Mouse (Mus musculus) small intestine, adult 2 months (tissue): ENCODE measurements at regions not wholly inside any gene's neighbourhood (a gene's known extent, or its start where the extent isn't known, plus 50 kb on each side); places are given as distances from the start of the nearest gene placed in this dataset.

ENCODE experiments used
- H3K27ac ChIP-seq: fragments of 200-500 bp; 2 replicates; pipeline ENCODE4 v1.5.1; 2012; ENCODE audit warnings: low read depth, low read length, control low read depth, inconsistent platforms; ENCODE audit not compliant: insufficient read depth
- H3K27me3 ChIP-seq: fragments of 200-500 bp; 2 replicates; pipeline ENCODE4 v1.6.1; 2012; ENCODE audit warnings: mild to moderate bottlenecking, moderate library complexity, low read length, inconsistent platforms; ENCODE audit not compliant: control insufficient read depth, insufficient read depth
- H3K36me3 ChIP-seq: fragments of 200-500 bp; 2 replicates; pipeline ENCODE4 v1.6.1; 2012; ENCODE audit warnings: mild to moderate bottlenecking, low read length, control low read depth, inconsistent platforms; ENCODE audit not compliant: control insufficient read depth, insufficient read depth
- H3K4me1 ChIP-seq: fragments of 200-500 bp; 2 replicates; pipeline ENCODE4 v1.6.1; 2012; ENCODE audit warnings: low read length, inconsistent platforms, mixed read lengths; ENCODE audit not compliant: control insufficient read depth, insufficient read depth, insufficient read length
- H3K4me3 ChIP-seq: fragments of 200-500 bp; 2 replicates; pipeline ENCODE4 v1.5.1; 2012; ENCODE audit warnings: low read depth, mild to moderate bottlenecking, control low read depth, inconsistent platforms, low read length, moderate library complexity
- CTCF ChIP-seq: fragments of 200-500 bp; IDR thresholded peaks from 2 replicates; pipeline ENCODE4 v1.5.1; 2012; ENCODE audit warnings: low read depth, mild to moderate bottlenecking, control low read depth, inconsistent platforms, low read length, moderate library complexity, mixed read lengths; ENCODE audit not compliant: insufficient replicate concordance, insufficient read length; ENCODE audit errors: extremely low read depth
- POLR2A ChIP-seq: fragments of 200-500 bp; IDR thresholded peaks from 2 replicates; pipeline ENCODE4 v1.6.1; 2012; ENCODE audit warnings: low read depth, mild to moderate bottlenecking, control low read depth, inconsistent platforms, low read length, moderate library complexity
- WGBS: fragments of 180-500 bp; shearing (Covaris S2); methylation state at CpG from one replicate; pipeline ENCODE4 v1.1.7; 2018; 5-methylcytosine and 5-hydroxymethylcytosine counted together

DNA sequence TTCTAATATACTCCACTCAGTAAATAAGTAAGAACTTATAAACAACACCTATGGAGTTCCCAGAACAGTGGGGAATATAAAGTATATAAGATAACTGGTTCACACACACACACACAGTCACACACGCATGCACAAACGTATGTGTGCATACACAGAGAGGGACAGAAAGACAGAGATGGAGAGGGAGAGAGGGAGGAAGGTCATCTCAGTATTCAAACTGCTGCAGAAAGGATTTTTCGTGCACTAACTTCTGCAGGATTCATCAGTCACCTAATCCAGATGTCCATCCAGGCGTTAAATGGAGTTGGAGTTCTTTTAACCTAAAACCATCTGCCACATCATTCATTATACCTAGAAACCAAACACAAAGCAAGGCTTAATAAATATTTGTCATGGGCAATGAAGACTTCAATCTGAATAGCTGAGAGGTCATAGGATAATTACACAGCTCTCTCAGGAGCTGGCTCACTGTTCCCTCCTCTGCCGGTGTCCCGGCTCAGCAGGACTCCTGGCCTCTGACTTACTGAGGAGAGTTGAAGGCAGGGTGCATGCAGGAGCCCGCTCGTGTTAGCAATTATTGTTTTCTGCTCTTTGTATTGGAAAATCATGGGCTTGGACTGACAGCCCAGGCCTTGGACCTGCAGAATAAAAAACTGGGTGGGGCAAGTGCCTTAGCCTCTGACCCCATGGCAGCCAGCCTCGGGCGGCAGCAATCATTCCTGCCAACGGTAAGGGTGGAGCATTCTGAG lies 114.0 kb downstream of the Srek1 start:
- 42% methylated on average over 11 of the region's 11 CpGs for WGBS
- TF ChIP-seq CTCF (no peak), POLR2A (no peak)
- Histone ChIP-seq H3K27ac (no peak overlapping the region), H3K27me3 (no peaks in the 10 kb centered on the region), H3K4me1 (0 out of 2 replicates have a peak, but pooled peaks cover 2% of the 10 kb centered on the region), H3K36me3 (no peaks in the 10 kb centered on the region), H3K4me3 (no peak overlapping the region)

- Histone ChIP-seq H3K4me1 (0 out of 2 replicates have a peak, but pooled peaks cover 2% of the 10 kb centered on the region), H3K27ac (no peak overlapping the region), H3K36me3 (no peaks in the 10 kb centered on the region), H3K4me3 (no peak overlapping the region), H3K27me3 (no peaks in the 10 kb centered on the region)
- 89% methylated on average over 2 of the region's 2 CpGs for WGBS
- no peak for TF ChIP-seq POLR2A
Observed at GRCm38 (mm10) chr13:103655966-103656365, 118.4 kb downstream of the Srek1 start.

GRCm38 (mm10) chr13:103653216-103653615 lies 121.2 kb downstream of the Srek1 start:
- WGBS = 80% methylated on average over 4 of the region's 4 CpGs
- Histone ChIP-seq H3K27ac (no peak overlapping the region), H3K36me3 (no peaks in the 10 kb centered on the region), H3K4me3 (no peak overlapping the region), H3K27me3 (no peaks in the 10 kb centered on the region), H3K4me1 (no peaks in the 10 kb centered on the region)
- TF ChIP-seq CTCF (no peak), POLR2A (no peak)

DNA sequence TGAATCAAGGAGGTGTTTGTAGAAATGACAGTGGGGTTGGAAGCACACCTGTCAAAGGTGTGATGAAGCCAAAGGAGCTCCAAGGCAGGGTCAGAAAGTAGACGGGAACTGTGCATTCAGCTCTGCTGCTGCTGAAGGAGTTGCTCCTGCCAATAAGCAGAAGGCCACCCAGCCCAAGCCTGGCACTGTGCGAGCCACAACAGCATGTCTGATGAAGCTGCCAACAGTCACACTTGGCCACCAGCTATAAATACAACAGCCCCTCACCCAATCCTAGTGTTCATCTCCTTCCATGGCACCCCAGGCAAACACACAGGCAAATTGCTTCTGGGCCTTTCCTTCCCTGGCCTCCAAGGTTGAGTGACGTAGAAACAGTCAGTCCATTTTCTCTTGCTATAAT lies 125.0 kb downstream of the Srek1 start:
- no peak overlapping the region for H3K27ac ChIP-seq
- no peak for TF ChIP-seq CTCF
- TF ChIP-seq POLR2A = no peak
- 85% methylated on average over 3 of the region's 3 CpGs for WGBS
- H3K4me3 ChIP-seq = no peak overlapping the region
- H3K36me3 ChIP-seq = no peaks in the 10 kb centered on the region
- no peaks in the 10 kb centered on the region for H3K4me1 ChIP-seq
- no peaks in the 10 kb centered on the region for H3K27me3 ChIP-seq

DNA sequence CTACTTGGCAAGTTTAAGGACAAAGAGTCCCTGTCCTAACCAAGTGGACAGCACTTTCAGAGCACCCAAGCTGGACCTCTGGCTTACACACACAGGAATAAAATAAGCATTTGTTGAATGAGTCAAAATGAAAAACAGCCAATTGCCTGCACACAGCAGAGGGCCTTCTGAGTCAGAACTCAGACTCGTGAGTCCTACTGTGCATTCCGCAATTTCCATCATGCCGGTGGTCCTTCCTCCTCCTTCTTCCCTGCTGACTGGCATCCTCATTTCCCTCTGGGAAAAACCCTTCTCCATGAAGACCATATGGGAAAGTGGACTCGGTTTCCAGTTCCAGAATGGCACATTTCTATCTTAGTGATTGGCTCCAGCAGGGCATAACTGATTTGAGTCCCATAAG lies 126.4 kb downstream of the Srek1 start:
- TF ChIP-seq CTCF (no peak), POLR2A (no peak)
- no peaks in the 10 kb centered on the region for H3K4me1 ChIP-seq
- no peak overlapping the region for H3K27ac ChIP-seq
- H3K27me3 ChIP-seq = no peaks in the 10 kb centered on the region
- 69% methylated on average over 4 of the region's 4 CpGs for WGBS
- no peak overlapping the region for H3K4me3 ChIP-seq
- no peaks in the 10 kb centered on the region for H3K36me3 ChIP-seq

DNA sequence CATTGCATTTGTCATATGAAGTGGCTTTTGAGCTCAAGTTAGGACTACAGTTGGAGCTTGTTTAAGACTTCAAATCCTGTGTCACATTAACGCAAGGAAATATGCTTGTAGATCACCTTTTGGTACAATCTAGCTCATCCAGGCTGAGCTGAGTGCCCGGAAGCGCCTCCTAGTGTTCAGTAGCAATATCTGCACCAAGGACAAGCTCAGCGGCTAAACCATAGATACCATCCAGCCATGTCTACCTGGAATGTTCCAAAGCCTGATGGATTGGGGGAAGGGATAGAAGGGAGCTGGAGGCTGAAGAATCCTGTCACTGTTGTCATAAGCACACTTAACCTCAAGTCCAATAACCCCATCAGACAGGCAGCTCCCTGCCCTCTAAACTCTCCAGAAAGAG lies 128.4 kb downstream of the Srek1 start:
- Histone ChIP-seq H3K4me1 (no peaks in the 10 kb centered on the region), H3K27me3 (no peaks in the 10 kb centered on the region), H3K4me3 (no peak overlapping the region), H3K27ac (no peak overlapping the region), H3K36me3 (no peaks in the 10 kb centered on the region)
- peak; percentile 61; the same call in 1 of the 2 replicates for TF ChIP-seq CTCF
- TF ChIP-seq POLR2A = no peak
- WGBS = 21% methylated on average over 4 of the region's 4 CpGs

DNA sequence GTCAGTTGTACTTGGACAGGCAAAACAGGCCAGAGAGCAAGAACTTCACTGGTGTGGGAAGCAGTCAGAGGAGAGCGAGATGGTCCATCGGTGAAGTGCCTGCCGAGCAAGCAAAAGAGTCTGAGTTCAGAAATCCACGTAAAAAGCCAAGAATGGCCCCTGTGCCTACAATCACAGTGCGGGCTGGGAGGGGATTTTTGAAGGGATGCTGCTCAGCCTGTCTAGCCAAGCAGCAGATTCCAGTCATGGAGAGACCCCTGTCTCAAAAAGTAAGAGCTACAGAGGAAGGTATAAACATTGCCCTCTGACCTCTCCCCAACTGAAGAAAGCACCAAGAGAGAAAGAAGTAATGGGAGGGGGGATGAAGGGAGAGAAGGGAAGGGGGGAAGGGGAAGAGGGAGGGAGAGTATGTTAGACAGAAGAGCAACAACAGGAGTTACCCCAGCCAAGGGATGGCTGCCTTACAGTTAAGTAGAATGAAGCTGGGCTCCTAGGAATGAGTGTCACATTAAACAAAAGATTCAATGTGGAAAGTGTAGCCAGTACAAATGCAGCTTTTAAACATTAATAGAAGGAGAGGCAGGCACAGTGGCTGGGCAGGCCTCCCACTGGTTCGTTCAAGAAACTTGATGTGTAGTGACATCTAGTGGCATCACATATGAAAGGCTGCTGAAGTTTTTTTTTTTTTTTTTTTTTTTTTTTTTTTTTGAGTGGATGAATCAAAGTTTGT lies 130.2 kb downstream of the Srek1 start:
- Histone ChIP-seq H3K36me3 (no peaks in the 10 kb centered on the region), H3K4me1 (no peaks in the 10 kb centered on the region), H3K4me3 (no peak overlapping the region), H3K27me3 (no peaks in the 10 kb centered on the region), H3K27ac (no peak overlapping the region)
- TF ChIP-seq POLR2A (no peak), CTCF (peak; percentile 43; the same call in 1 of the 2 replicates)
- 65% methylated on average over 6 of the region's 6 CpGs for WGBS
